Mouse (Mus musculus): ENCODE measurements at regions not wholly inside any gene's neighbourhood (a gene's known extent, or its start where the extent isn't known, plus 50 kb on each side); places are given as distances from the start of the nearest gene placed in this dataset.
A peak's percentile ranks its signal among the peaks of the same experiment; 100 is the strongest.

GRCm38 (mm10) chr8:34486433-34487096, 375.0 kb upstream of the Gm10131 start:
- DNase-seq (ENCODE audit: low spot score), result no peak

- DNase-seq (ENCODE audit: low spot score), result no peak
Observed at GRCm38 (mm10) chr8:34485905-34486304, 374.4 kb upstream of the Gm10131 start.

DNA sequence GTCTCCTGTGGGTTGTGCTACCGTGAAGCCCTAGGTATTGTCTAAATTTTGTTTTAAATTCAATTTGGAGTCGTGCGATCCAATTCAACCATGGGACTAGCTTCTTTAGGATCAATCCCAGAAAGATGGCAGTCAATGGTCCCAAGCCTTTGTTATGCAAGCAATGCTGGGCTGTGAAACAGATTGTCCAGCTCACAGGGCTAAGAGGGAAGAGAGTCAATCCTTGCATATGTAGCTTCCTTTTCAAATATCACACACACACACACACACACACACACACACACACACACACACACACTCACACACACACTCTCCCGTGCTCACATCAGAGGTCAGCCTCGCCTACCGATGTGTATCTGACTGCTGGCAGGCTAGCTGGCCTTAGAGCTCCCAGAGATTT, 373.8 kb upstream of the Gm10131 start:
- no peak for DNase-seq (ENCODE audit: low spot score)

DNA sequence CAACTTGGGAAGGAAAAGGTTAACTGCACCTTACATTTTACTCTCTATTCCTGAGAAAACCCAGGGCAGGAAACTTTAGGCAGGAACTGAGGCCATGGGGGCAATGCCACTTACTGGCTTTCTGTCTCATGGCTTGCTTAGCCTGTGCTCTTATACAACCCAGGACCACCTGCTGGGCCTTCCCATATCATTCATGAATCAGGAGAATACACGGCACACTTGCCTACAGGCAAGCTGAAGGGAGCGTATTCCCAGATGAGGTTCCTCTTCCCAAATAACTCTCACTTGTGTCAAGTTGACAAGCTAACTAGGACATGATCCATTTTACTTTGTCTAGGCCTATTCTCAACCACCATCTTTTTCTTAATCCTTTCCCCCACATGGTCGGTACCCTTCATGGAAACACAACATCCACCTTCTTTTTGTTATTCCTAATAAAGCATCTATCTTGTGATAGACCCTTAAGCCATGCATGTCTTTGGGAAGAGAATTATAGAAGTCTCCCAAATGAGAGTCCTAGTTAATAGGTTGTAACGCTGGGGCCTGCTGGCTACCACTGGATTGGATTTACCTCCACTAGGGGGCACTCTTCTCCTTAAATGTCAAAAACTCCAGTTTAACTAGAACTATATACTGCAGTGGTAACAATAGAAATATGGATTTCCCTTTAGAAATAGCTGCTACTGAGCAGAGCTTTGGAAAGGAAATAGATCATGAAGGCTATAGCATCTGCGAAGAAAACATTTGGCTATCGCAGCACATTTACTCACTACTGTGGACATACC, 373.2 kb upstream of the Gm10131 start:
- DNase-seq (ENCODE audit: low spot score), result peak; percentile 63

- no peak for DNase-seq (ENCODE audit: low spot score)
Observed at GRCm38 (mm10) chr8:34483212-34483611, 371.7 kb upstream of the Gm10131 start.

DNA sequence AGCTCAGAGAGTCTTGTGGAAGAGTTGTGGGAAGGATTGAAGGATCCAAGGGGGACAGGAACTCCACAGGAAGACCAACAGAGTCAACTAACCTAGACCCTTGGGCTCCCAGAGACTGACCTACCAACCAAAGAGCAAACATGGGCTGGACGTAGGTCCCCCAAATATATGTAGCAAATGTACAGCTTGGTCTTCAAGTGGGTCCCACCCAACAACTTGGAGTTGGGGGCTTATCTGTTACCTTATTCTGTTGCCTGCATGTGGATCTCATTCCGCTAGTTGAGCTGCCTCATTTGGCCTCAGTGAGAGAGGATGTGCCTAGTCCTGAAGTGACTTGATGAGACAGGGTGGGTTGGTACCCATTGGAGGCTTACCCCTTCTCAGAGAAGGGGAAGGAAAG, 371.1 kb upstream of the Gm10131 start:
- DNase-seq (ENCODE audit: low spot score), result no peak

DNA sequence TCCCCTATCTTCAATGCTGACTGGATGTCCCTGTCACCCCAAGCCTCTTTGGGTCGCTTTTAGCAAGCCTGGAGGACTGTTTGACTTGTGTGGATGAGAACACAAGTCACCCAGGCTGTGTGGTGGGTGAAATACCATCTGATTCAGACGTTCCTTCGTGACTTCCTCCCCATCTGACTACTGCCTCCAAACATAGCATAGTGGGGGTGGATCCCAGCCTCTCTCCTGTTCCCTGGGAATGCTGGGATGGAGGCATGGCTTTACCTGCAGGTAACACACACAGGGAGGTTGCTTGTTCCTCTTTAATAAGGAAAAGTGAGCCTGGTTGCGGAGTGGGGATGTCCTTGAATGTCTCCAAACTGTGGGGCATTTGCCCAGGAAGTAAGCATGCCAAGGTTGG, 369.0 kb upstream of the Gm10131 start:
- DNase-seq (ENCODE audit: low spot score), result no peak

- no peak for DNase-seq (ENCODE audit: low spot score)
Observed at GRCm38 (mm10) chr8:34478891-34479290, 367.4 kb upstream of the Gm10131 start.

DNA sequence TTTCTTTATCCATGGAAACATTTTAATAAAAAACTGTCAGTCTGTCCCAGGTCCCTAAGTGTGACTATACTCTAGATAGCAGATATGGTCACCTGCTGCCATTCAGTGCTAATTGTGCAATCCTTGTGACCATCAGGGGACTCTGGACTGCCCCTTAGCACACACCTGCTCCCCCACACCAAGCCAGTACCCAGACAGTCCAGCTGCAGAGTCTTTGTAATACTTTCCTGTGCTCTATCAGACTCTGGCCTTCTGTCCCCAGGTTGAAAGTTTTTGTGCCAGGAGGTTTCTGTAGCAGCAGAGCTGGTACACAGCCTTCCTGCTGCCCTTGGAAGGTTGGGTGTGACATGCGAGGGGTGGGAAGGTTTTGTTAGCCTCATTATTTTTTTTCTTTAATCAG, 366.9 kb upstream of the Gm10131 start:
- no peak for DNase-seq (ENCODE audit: low spot score)

- DNase-seq (ENCODE audit: low spot score), result no peak
Observed at GRCm38 (mm10) chr8:34476146-34476820, 364.7 kb upstream of the Gm10131 start.

- no peak for DNase-seq (ENCODE audit: low spot score)
Observed at GRCm38 (mm10) chr8:34474593-34474992, 363.1 kb upstream of the Gm10131 start.

DNA sequence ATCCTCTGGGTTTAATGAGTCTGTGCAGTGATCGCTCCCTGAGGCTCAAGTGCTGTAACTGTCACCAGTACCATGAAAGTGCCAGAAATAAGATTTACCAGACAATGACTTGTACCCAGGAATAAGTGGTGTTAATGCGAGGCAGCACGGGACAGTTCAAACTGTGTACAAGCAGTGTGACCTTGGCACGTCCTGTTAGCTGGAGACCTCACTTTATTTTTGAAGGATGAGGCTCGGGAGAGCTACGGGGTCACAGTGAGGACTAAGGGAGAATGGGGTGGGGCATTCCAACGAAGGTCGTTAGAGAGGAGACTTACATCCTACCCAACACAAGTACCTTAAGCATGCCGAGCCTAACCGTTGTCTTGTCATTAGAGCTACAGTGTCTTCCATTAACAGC, 362.2 kb upstream of the Gm10131 start:
- DNase-seq (ENCODE audit: low spot score), result no peak

GRCm38 (mm10) chr8:34473301-34473700, 361.8 kb upstream of the Gm10131 start:
- no peak for DNase-seq (ENCODE audit: low spot score)

- no peak for DNase-seq (ENCODE audit: low spot score)
Observed at GRCm38 (mm10) chr8:34472846-34473245, 361.3 kb upstream of the Gm10131 start.

DNA sequence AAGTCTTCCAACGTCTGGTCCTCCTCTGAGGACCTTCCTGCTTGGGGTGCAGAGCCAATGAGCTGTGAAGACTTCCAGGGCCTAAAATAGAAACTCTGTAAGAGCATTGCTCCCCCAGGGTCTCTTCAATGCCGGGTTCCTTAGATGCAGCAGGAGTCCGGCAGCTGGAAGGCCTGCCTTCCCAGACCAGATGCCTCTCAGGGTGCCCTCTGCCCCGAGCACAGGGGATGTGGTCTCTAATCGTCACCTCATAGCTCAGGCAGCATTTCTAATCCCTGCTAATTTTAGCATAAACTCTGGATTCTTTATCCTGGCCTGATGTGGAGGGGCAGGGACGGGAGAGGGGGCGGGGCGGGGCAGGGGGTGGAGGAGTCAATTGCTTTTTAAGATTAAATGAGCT, 360.9 kb upstream of the Gm10131 start:
- no peak for DNase-seq (ENCODE audit: low spot score)

- DNase-seq (ENCODE audit: low spot score), result no peak
Observed at GRCm38 (mm10) chr8:34469091-34469490, 357.6 kb upstream of the Gm10131 start.

DNA sequence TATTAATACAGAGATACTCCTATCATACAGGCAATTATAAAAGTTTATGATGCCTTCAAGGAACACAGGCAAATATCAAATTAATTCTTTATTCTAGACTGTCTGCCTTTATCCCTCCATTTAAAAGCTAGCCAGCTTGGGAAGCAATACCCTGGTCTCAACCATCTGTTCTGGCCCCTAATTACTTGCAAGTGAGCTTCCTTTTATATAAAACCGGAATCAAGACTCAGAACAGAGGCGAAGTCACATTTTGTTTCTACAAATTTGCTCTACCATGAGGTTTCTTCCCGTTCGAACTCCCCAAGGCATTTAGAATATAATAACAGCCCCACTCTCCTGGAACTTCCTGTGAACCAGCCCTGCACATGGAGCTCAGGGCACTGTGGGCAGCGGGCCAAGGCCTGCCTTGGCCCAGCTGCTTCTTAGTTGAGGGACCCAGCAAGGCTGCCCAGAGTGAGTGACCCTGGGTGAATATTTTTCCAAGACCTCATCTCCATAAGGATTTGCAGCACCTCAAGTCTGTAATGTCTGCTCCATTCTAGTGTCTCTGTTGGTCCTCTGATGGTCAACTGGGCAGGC, 355.3 kb upstream of the Gm10131 start:
- no peak for DNase-seq (ENCODE audit: low spot score)

DNA sequence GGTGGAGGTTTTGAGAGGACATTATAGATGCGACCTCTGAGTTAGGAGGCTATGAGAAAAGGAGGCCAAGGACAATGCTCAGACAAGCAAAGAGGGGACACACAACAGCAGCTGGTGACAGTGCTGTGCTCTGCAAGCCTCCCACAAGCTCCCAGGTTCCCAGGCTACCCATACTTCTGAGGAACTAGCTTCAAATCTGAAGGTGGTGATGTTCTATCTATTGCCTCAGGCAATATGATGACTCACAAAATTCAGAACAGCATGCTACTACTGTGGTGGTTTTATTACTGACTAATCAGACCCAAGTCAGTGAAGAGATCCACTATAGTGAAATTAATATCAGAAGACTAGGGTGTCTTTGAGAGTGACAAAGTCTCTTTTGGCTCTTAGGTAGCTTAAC, 353.9 kb upstream of the Gm10131 start:
- no peak for DNase-seq (ENCODE audit: low spot score)

- DNase-seq (ENCODE audit: low spot score), result no peak
Observed at GRCm38 (mm10) chr8:34462262-34462661, 350.7 kb upstream of the Gm10131 start.

DNA sequence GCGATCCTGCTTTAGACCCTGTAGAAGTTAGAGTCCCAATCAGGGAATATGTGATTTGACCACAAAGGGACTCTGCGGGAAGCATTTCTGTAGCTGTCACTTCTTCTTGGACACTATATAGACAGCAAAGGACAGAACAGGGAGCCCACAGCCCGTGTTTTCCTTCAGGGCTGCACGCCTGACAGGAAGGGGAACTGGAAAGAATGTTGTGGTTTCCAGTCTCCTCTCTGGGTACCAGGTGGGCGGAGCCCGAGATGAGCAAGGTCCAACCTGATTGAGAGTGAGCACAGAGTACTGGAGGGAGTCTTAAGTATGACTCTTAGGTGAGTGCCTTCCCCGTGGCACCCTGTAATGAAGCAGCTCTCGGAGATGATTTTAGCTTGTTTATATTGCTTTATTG, 346.8 kb upstream of the Gm10131 start:
- no peak for DNase-seq (ENCODE audit: low spot score)

GRCm38 (mm10) chr8:34456543-34456942, 345.0 kb upstream of the Gm10131 start:
- DNase-seq (ENCODE audit: low spot score), result no peak

DNA sequence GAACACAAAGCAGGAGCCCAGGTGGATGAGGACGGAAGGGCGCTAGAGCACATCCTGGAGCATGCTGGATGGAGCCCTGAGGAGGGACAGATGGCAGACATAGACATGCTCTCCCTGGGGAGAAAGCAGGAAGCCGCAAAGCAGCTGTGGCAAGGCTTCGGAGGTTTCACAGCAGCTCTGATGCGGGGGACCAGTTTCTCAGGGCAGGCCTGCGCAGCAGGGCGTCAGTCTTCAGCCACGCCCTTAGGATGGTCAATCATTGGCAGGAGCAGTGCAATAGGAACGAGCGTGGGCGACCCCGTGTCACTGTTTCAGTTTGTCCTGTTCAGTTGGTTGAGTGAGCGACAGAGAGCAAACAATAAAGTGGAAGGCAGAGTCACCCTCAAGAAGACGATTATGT, 343.8 kb upstream of the Gm10131 start:
- no peak for DNase-seq (ENCODE audit: low spot score)

DNA sequence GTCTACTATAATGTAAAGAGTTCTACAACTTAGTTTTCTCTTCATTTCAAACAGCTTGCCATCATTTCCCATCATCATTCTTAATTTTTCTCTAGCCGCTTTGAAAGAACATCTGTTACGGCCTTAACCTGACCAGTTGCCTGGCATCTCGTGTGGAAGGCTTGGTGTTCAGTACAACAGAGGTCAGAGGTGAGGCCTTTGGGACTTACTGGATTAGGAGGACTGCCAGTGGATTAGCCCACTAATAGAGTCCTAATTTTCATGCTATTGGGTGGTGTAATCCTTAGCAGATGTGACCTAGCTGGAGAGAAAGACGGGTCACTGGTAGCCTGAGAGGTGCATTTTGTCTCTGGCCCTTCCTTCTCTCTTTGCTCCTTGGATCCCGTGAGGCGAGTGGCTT, 341.3 kb upstream of the Gm10131 start:
- no peak for DNase-seq (ENCODE audit: low spot score)

Measured in layer of hippocampus, adult 9-10 months (tissue).